Mouse (Mus musculus) stomach, adult 2 months (tissue): ENCODE results near the gene Zfp697. TPM values are rescaled to one million over a fixed set of nuclear protein-coding genes. Genes with fewer than 3 reads are reported as not detected.

Source experiments
- polyA plus RNA-seq: library from polyadenylated mRNA; depleted of rRNA; stranded (reverse); fragments of >200 nt; gene quantifications from 2 replicates; pipeline ENCODE4 v1.2.3, GENCODE M21; 2012; rRNA removed

Gene Zfp697
- 0.12 and 0.52 TPM in 2 replicates for polyA plus RNA-seq

GRCm38 (mm10) chr3:98382246-98382939 lies at the start of gene Zfp697:
Zfp697 (plus strand) TSS chr3:98382461.

GRCm38 (mm10) chr3:98339706-98340109 lies 42.6 kb upstream of the Zfp697 start, which contains the start of gene Phgdh:
Phgdh (minus strand) TSS chr3:98339990.

GRCm38 (mm10) chr3:98457026-98457425 lies 74.8 kb downstream of the Zfp697 start, which contains the start of gene Gm4450:
Gm4450 (minus strand) TSS chr3:98457126.

GRCm38 (mm10) chr3:98510414-98510813 lies 128.2 kb downstream of the Zfp697 start, which contains the start of gene Hsd3b4:
Hsd3b4 (minus strand) TSS chr3:98510514.

GRCm38 (mm10) chr3:98588707-98589106 lies 206.4 kb downstream of the Zfp697 start, which contains the start of gene Gm10681:
Gm10681 (minus strand) TSS chr3:98588807.

GRCm38 (mm10) chr3:98630152-98630551 lies 247.9 kb downstream of the Zfp697 start, which contains the start of gene Hsd3b5:
Hsd3b5 (minus strand) TSS chr3:98630252.

GRCm38 (mm10) chr3:98724376-98724775 lies 342.1 kb downstream of the Zfp697 start, which contains the start of gene Hsd3b2:
Hsd3b2 (minus strand) TSS chr3:98724543.

Other genes with a start within 250 kb of the Zfp697 start
- gene Adam30, start 221.8 kb upstream of the Zfp697 start, polyA plus RNA-seq: not detected in 2 replicates
- gene Reg4, start 160.3 kb upstream of the Zfp697 start, polyA plus RNA-seq: not detected in 2 replicates
- gene Hmgcs2, start 102.0 kb upstream of the Zfp697 start, polyA plus RNA-seq: 6.0 and 13.6 TPM in 2 replicates
- 24.4 and 27.4 TPM in 2 replicates for gene Phgdh, start 42.5 kb upstream of the Zfp697 start, polyA plus RNA-seq
- gene Gm4450, start 74.7 kb downstream of the Zfp697 start, polyA plus RNA-seq: not detected in 2 replicates
- not detected in 2 replicates for gene Hsd3b4, start 128.1 kb downstream of the Zfp697 start, polyA plus RNA-seq
- not detected in 2 replicates for gene Gm10681, start 206.3 kb downstream of the Zfp697 start, polyA plus RNA-seq
- not detected in 2 replicates for gene Hsd3b5, start 247.8 kb downstream of the Zfp697 start, polyA plus RNA-seq